Mouse (Mus musculus) kidney, adult 9 months (tissue): ENCODE measurements around the gene Tmem132c.

ENCODE experiments used
- DNase-seq: peaks from one replicate; pipeline ENCODE4 v3.0.0; 2022

The Tmem132c gene

DNA sequence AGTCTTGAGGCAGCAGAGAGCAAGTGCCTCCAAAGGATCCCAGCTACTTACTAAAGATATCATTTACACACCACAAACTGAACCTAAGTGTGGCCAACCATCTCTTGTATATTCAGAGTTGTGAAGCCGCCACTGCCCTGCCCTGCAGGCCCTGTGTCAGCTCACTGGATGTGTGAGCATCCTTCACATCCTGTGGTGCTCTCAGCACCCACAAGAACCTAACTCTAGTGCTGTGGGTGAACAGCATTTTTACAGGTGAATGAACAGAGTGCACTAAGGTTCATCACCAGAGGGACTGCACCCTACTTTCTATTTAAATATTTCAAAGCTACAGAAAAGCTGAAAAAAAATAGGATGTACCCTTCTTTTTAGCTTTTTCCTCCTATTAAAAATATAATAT lies 370.3 kb downstream of the Tmem132c start:
- no peak for DNase-seq

DNA sequence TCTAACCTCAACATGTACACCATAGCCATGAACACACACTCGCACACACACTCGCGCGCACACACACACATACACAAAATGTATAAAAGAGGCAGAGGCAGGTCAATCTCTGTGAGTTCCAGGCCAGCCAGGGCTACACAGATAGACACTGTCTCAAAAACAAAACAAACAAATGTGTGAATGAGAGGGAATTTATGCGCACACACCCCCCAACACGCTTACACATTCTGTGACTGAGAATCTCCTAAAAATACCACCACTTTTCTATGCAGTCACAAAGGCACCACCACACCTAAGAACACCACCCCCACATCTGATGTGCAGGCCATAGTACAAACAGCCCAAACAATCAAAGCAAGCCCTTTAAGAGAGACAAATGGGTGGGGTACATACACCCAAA lies 370.8 kb downstream of the Tmem132c start:
- no peak for DNase-seq
